Mouse (Mus musculus) G1E-ER4 (cell line): ENCODE data around the gene Stx1a. TPM values are rescaled to one million over a fixed set of nuclear protein-coding genes. Genes with fewer than 3 reads are reported as not detected.

Source experiments
- GATA1 ChIP-seq: IDR thresholded peaks from one replicate; pipeline ENCODE4 v1.8.0; 2012; ENCODE audit warnings: low read length, inconsistent platforms
- polyA plus RNA-seq: library from polyadenylated mRNA; stranded (reverse); fragments of >175 nt; gene quantifications from 2 replicates; pipeline ENCODE4 v1.2.3, GENCODE M21; 2012

Stx1a gene
- polyA plus RNA-seq, 1 experiment = 7.6 TPM

DNA sequence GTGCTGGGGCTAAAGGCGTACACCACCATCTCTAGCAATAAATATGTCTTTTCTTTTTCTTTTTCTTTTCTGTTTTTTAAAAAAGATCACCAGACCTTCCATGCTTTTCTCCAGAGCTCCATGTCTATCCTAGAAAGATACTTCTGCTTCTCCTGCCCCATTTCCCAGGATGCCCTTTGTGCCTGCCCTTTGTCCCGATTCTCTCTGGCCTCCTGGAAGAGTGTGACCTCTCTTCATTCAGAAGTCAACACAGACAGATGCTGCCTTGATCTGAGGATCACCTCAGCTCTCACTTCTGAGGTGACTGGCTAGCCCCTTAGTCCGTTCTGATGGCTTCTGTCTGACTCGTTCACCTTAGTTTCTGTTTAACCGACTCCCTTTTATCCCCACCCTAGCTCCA, 57.3 kb downstream of the Stx1a start:
- TF ChIP-seq GATA1 = no peak

DNA sequence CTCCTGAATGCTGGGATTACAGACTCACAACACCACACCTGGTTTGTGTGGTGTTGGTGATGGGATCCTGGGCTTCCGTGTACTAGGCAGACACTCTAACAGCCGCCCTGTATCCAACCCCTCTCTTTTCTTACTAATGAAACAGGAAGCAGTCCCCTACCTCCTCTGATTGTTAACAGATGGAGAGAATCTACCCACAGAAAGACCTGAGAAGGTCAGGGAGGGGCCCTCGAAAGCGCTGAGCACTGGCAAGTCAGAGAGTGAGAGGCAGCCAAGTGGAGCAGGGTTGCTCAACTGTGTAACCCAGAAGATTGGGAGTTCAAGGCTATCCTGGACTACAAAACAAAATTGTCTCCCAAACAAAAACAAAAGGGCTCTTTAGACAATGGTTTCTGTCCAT, 63.6 kb downstream of the Stx1a start:
- TF ChIP-seq GATA1 = no peak

DNA sequence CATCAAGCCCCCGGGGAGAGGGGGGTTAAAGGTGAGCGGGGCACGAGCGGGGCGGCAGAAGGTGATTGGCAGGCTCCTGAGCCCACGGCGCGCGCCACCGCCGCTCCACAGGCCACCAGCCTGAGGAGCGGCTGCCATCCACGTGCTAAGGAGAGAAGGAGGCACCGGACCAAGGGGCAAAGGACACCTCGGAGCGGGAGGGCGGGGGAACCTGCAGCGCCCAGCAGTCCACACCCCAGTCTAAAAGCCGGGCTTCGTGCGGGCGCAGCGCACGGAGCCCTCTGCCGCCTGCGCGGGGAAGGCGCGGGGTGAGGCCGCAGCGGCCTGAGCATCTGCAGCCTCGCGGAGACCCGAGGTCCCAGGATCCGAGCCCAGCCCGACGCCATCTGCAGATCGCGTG, 66.4 kb downstream of the Stx1a start, which contains the start of gene Mlxipl:
Mlxipl (plus strand) TSS at position 238 of the 400 bp plus-strand sequence.
- TF ChIP-seq GATA1 = no peak

Other genes with a start within 250 kb of the Stx1a start
- gene Tmem270, start 116.7 kb upstream of the Stx1a start, polyA plus RNA-seq = not detected in 2 replicates
- gene Cldn13, start 108.0 kb upstream of the Stx1a start, polyA plus RNA-seq = 0.85 and 1.4 TPM in 2 replicates
- 13.0 and 13.9 TPM in 2 replicates for gene Mettl27, start 91.1 kb upstream of the Stx1a start, polyA plus RNA-seq
- 0.04 TPM in 1 of 2 replicates, not detected in the other for gene Cldn4, start 76.5 kb upstream of the Stx1a start, polyA plus RNA-seq
- not detected in 2 replicates for gene Cldn3, start 37.3 kb upstream of the Stx1a start, polyA plus RNA-seq
- 78.8 and 94.7 TPM in 2 replicates for gene Abhd11, start 14.3 kb upstream of the Stx1a start, polyA plus RNA-seq
- 70.2 and 77.4 TPM in 2 replicates for gene Dnajc30, start 40.7 kb downstream of the Stx1a start, polyA plus RNA-seq
- gene Bud23, start 41.5 kb downstream of the Stx1a start, polyA plus RNA-seq = 226 and 260 TPM in 2 replicates
- 0.37 and 0.59 TPM in 2 replicates for gene Vps37d, start 54.8 kb downstream of the Stx1a start, polyA plus RNA-seq
- not detected in 2 replicates for gene Mlxipl, start 66.4 kb downstream of the Stx1a start, polyA plus RNA-seq
- gene Tbl2, start 126.2 kb downstream of the Stx1a start, polyA plus RNA-seq = 19.8 and 25.0 TPM in 2 replicates
- gene Bcl7b, start 144.8 kb downstream of the Stx1a start, polyA plus RNA-seq = 52.9 and 69.4 TPM in 2 replicates
- gene Baz1b, start 163.8 kb downstream of the Stx1a start, polyA plus RNA-seq = 54.9 and 58.9 TPM in 2 replicates
- gene Fzd9, start 227.7 kb downstream of the Stx1a start, polyA plus RNA-seq = 3.9 and 5.0 TPM in 2 replicates